Mouse (Mus musculus) erythroblast, embryonic 14.5 days (primary cell): ENCODE measurements around the gene Irs3.

Experiments
- GATA1 ChIP-seq: IDR thresholded peaks from 2 replicates; pipeline ENCODE4 v1.6.1; 2012; ENCODE audit warnings: low read length, inconsistent platforms, mixed read lengths
- TAL1 ChIP-seq: IDR thresholded peaks from 3 replicates; pipeline ENCODE4 v1.6.1; 2012; ENCODE audit warnings: low read length, inconsistent platforms, mixed read lengths

GRCm38 (mm10) chr5:137672361-137672760 lies 26.8 kb upstream of the Irs3 start:
- TF ChIP-seq TAL1 (no peak), GATA1 (no peak)
